Mouse (Mus musculus): ENCODE data around the gene Luzp1.

Luzp1 gene

GRCm38 (mm10) chr4:136469371-136469903 lies at the start of gene Luzp1:
Gene Luzp1 (plus strand): TSS chr4:136469761.
- peak; percentile 95 for DNase-seq (ENCODE audit: extremely low spot score, low spot score)

GRCm38 (mm10) chr4:136423224-136423623 lies 46.3 kb upstream of the Luzp1 start, which contains the start of gene Htr1d:
Gene Htr1d (plus strand): TSS chr4:136423524.
- DNase-seq (ENCODE audit: extremely low spot score, low spot score): no peak

- DNase-seq (ENCODE audit: extremely low spot score, low spot score): peak; percentile 40
Observed at GRCm38 (mm10) chr4:136424120-136424999, 45.2 kb upstream of the Luzp1 start.

GRCm38 (mm10) chr4:136425000-136425288 lies 44.6 kb upstream of the Luzp1 start:
- DNase-seq (ENCODE audit: extremely low spot score, low spot score): no peak

GRCm38 (mm10) chr4:136430609-136431375 lies 38.8 kb upstream of the Luzp1 start:
- no peak for DNase-seq (ENCODE audit: extremely low spot score, low spot score)

GRCm38 (mm10) chr4:136431376-136431693 lies 38.2 kb upstream of the Luzp1 start:
- peak; percentile 72 for DNase-seq (ENCODE audit: extremely low spot score, low spot score)

GRCm38 (mm10) chr4:136434029-136434428 lies 35.5 kb upstream of the Luzp1 start:
- no peak for DNase-seq (ENCODE audit: extremely low spot score, low spot score)

GRCm38 (mm10) chr4:136439106-136439505 lies 30.5 kb upstream of the Luzp1 start:
- DNase-seq (ENCODE audit: extremely low spot score, low spot score): no peak

GRCm38 (mm10) chr4:136441354-136442043 lies 28.1 kb upstream of the Luzp1 start:
- no peak for DNase-seq (ENCODE audit: extremely low spot score, low spot score)

GRCm38 (mm10) chr4:136444561-136444960 lies 25.0 kb upstream of the Luzp1 start:
- DNase-seq (ENCODE audit: extremely low spot score, low spot score): no peak

- no peak for DNase-seq (ENCODE audit: extremely low spot score, low spot score)
Observed at GRCm38 (mm10) chr4:136449795-136450194, 19.8 kb upstream of the Luzp1 start.

GRCm38 (mm10) chr4:136450271-136450670 lies 19.3 kb upstream of the Luzp1 start:
- DNase-seq (ENCODE audit: extremely low spot score, low spot score): no peak

GRCm38 (mm10) chr4:136451564-136451963 lies 18.0 kb upstream of the Luzp1 start:
- no peak for DNase-seq (ENCODE audit: extremely low spot score, low spot score)

- no peak for DNase-seq (ENCODE audit: extremely low spot score, low spot score)
Observed at GRCm38 (mm10) chr4:136452286-136452685, 17.3 kb upstream of the Luzp1 start.

GRCm38 (mm10) chr4:136452792-136453191 lies 16.8 kb upstream of the Luzp1 start:
- no peak for DNase-seq (ENCODE audit: extremely low spot score, low spot score)

- DNase-seq (ENCODE audit: extremely low spot score, low spot score): peak; percentile 95
Observed at GRCm38 (mm10) chr4:136454850-136455260, 14.7 kb upstream of the Luzp1 start.

- DNase-seq (ENCODE audit: extremely low spot score, low spot score): no peak
Observed at GRCm38 (mm10) chr4:136456516-136457218, 12.9 kb upstream of the Luzp1 start.

- DNase-seq (ENCODE audit: extremely low spot score, low spot score): no peak
Observed at GRCm38 (mm10) chr4:136458276-136458675, 11.3 kb upstream of the Luzp1 start.

GRCm38 (mm10) chr4:136459210-136459609 lies 10.4 kb upstream of the Luzp1 start:
- DNase-seq (ENCODE audit: extremely low spot score, low spot score): no peak

- DNase-seq (ENCODE audit: extremely low spot score, low spot score): no peak
Observed at GRCm38 (mm10) chr4:136461206-136461605, 8.4 kb upstream of the Luzp1 start.

- no peak for DNase-seq (ENCODE audit: extremely low spot score, low spot score)
Observed at GRCm38 (mm10) chr4:136461761-136462085, 7.8 kb upstream of the Luzp1 start.
